In genomic region chr7:127273925-127274789, GRCm38 (mm10) we compare ENCODE assay signal across 8 mouse cellular contexts. TPM values are rescaled to one million over a fixed set of nuclear protein-coding genes. Genes with fewer than 3 reads are reported as not detected.
DNase-seq lines count a peak whose midpoint lies in the region; ATAC-seq lines count a peak whose summit lies in the region.

Sephs2 (minus strand) TSS chr7:127274055.

- peaks cover 24% of the 10 kb centered on the region for H3K4me1 ChIP-seq in hindbrain, embryonic 14.5 days (replicated peaks; ENCODE audit: control insufficient read depth, insufficient read depth, low read length)

- H3K27me3 ChIP-seq in hindbrain, embryonic 14.5 days (ENCODE audit: control insufficient read depth, insufficient read depth, low read length): no peaks in the 10 kb centered on the region

- 3% methylated on average over 39 of the region's 39 CpGs for WGBS in hindbrain, embryonic 14.5 days

- peak within 1 kb of the TSS; percentile 65 for H3K4me3 ChIP-seq in hindbrain, embryonic 14.5 days (replicated peaks; ENCODE audit: low read length)

- peak; percentile 97 for DNase-seq in R1 (ENCODE audit: low read depth, low spot score)
- peak; percentile 97 to 99 for DNase-seq in cerebellum, postnatal 25 days
- DNase-seq in frontal cortex, postnatal 25 days (ENCODE audit: low spot score in 2 of 2): peak; percentile 97 to 99
- DNase-seq in hindbrain, embryonic 14.5 days (ENCODE audit: low spot score): peak; percentile 98
- peak; percentile 93 to 94 for DNase-seq in layer of hippocampus, postnatal 36 days
- peak; percentile 99 for DNase-seq in lung, postnatal 36 days
- DNase-seq in retina, postnatal 1 day: peak; percentile 97
- peak; percentile 91 to 95 for DNase-seq in urinary bladder, adult 18-20 months (ENCODE audit: low spot score in 2 of 2)

- peak within 1 kb of the TSS; percentile 88 for H3K27ac ChIP-seq in hindbrain, embryonic 14.5 days

- H3K9me3 ChIP-seq in hindbrain, embryonic 14.5 days (ENCODE audit: control insufficient read depth, low read length): no peaks in the 10 kb centered on the region

- peak within 1 kb of the TSS; percentile 83 for H3K9ac ChIP-seq in hindbrain, embryonic 14.5 days

- peak; percentile 92 for ATAC-seq in hindbrain, embryonic 14.5 days (ENCODE audit: low FRiP score)

- peaks cover 24% of the 10 kb centered on the region for H3K36me3 ChIP-seq in hindbrain, embryonic 14.5 days (replicated peaks; ENCODE audit: control insufficient read depth, insufficient read depth)

- H3K4me2 ChIP-seq in hindbrain, embryonic 14.5 days (replicated peaks): peak within 1 kb of the TSS; percentile 93

RNA-seq across cellular contexts. Expression of gene Sephs2, which starts in this region (rescaled TPM):
- 76.3 and 80.6 TPM in 2 replicates for polyA plus RNA-seq in hindbrain, embryonic 14.5 days (2014; fragmentation: Nextera tagmentation; extraction: Ambion mirVana)
- total RNA-seq in layer of hippocampus, postnatal 36 days (2021): 10 to 100 TPM; 36.1 to 37.2 TPM

Comparison
In these comparisons a context has a peak if more than half of its experiments do, and no peak if none do; other contexts are left out.
1. Peak in every context shown above with its lines: DNase-seq, ATAC-seq, H3K4me3 ChIP-seq and H3K27ac ChIP-seq.